Mouse (Mus musculus): Measurements from ENCODE around the gene Tnfrsf21.

The Tnfrsf21 gene

GRCm38 (mm10) chr17:43133106-43133505, 116.8 kb downstream of the Tnfrsf21 start:
- DNase-seq: no peak

GRCm38 (mm10) chr17:43134991-43135390, 118.6 kb downstream of the Tnfrsf21 start:
- no peak for DNase-seq

- no peak for DNase-seq
Measured at GRCm38 (mm10) chr17:43135398-43136265, 119.3 kb downstream of the Tnfrsf21 start.

- DNase-seq: no peak
Measured at GRCm38 (mm10) chr17:43136720-43137119, 120.4 kb downstream of the Tnfrsf21 start.

GRCm38 (mm10) chr17:43137838-43138237, 121.5 kb downstream of the Tnfrsf21 start:
- DNase-seq: no peak

GRCm38 (mm10) chr17:43138356-43138755, 122.0 kb downstream of the Tnfrsf21 start:
- DNase-seq: no peak
